Mouse (Mus musculus): ENCODE data around the gene Abca2.

DNA sequence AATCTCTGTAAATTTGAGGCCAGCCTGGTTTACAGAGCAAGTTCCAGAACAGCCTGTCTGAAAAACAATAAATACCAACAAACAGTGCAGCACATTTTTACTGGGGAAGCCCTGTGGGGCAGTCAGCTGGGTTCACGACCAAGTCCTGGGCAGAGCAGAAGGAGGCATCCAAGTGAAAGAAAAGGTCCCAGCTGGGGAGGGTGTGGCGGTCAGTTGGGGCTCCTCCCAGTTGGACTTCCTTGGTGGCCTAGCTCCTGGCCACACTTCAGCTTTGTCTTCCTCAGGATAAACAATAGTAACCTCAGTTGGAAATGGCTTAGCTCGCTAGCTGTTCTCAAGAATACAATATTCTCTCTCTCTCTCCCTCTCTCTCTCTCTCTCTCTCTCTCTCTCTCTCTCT is 11.1 kb upstream of the Abca2 start:
- TF ChIP-seq CTCF (IDR thresholded peaks at IDR 0.05; ENCODE audit: extremely low read depth, insufficient read depth, insufficient read length, insufficient replicate concordance) (no peak), POLR2A (IDR thresholded peaks at IDR 0.05; ENCODE audit: low read depth, low read length) (no peak)

Measured in spleen, adult 2 months (tissue).